Mouse (Mus musculus) myocyte (in vitro differentiated cells): ENCODE data around the gene Cd59a. TPM values are rescaled to one million over a fixed set of nuclear protein-coding genes. Genes with fewer than 3 reads are reported as not detected.
"Not testable (repeated sequence)": the region's sequence is repeated elsewhere in the genome, so short reads cannot be mapped to it uniquely, and the experiment has no call there.

Experiments
- H3K27me3 ChIP-seq: one replicate; pipeline ENCODE4 v1.6.1; 2011; ENCODE audit not compliant: control insufficient read depth, insufficient read depth, insufficient read length
- H3K36me3 ChIP-seq: one replicate; pipeline ENCODE4 v1.6.1; 2011; ENCODE audit not compliant: control insufficient read depth, insufficient read depth
- H3K4me2 ChIP-seq: one replicate; pipeline ENCODE4 v1.6.1; 2011; ENCODE audit warnings: low read depth, control low read depth
- H3K4me3 ChIP-seq: one replicate; pipeline ENCODE4 v1.5.1; 2011; ENCODE audit warnings: mild to moderate bottlenecking, control low read depth, moderate library complexity
- H3K79me2 ChIP-seq: one replicate; pipeline ENCODE4 v1.6.1; 2011; ENCODE audit not compliant: control insufficient read depth, insufficient read depth
- H3ac ChIP-seq: one replicate; pipeline ENCODE4 v1.6.1; 2011; ENCODE audit not compliant: control insufficient read depth, insufficient read length
- CEBPB ChIP-seq: IDR thresholded peaks from 2 replicates; pipeline ENCODE4 v1.6.1; 2011; ENCODE audit warnings: mild to moderate bottlenecking, moderate library complexity; ENCODE audit not compliant: poor library complexity, insufficient read depth, severe bottlenecking
- E2F4 ChIP-seq: IDR thresholded peaks from one replicate; pipeline ENCODE4 v1.6.1; 2011; ENCODE audit warnings: mild to moderate bottlenecking, control low read depth, moderate library complexity; ENCODE audit not compliant: insufficient read depth
- MAX ChIP-seq: IDR thresholded peaks from one replicate; pipeline ENCODE4 v1.6.1; 2011; ENCODE audit warnings: low read depth, mild to moderate bottlenecking, control low read depth
- MYOD1 ChIP-seq, 3 experiments: IDR thresholded peaks; one replicate each; pipeline ENCODE4 v1.6.1; 2011; ENCODE audit warnings: control low read depth in 2 of 3, low read depth in 2 of 3, mild to moderate bottlenecking in 2 of 3, moderate library complexity in 1 of 3; ENCODE audit not compliant: insufficient read length in 2 of 3, control insufficient read depth in 1 of 3
- MYOG ChIP-seq, 3 experiments: IDR thresholded peaks; one replicate each; pipeline ENCODE4 v1.6.1; 2011; ENCODE audit warnings: control low read depth in 2 of 3, low read depth in 2 of 3, mild to moderate bottlenecking in 2 of 3; ENCODE audit not compliant: insufficient read length in 2 of 3, control insufficient read depth in 1 of 3, insufficient read depth in 1 of 3
- POLR2A ChIP-seq: IDR thresholded peaks from one replicate; pipeline ENCODE4 v1.6.1; 2011; ENCODE audit warnings: low read depth, mild to moderate bottlenecking, control low read depth, moderate library complexity; ENCODE audit not compliant: insufficient read length
- POLR2AphosphoS2 ChIP-seq: IDR thresholded peaks from one replicate; pipeline ENCODE4 v1.6.1; 2011; ENCODE audit warnings: low read depth, control low read depth; ENCODE audit not compliant: insufficient read length
- REST ChIP-seq: IDR thresholded peaks from one replicate; pipeline ENCODE4 v1.6.1; 2011; ENCODE audit warnings: mild to moderate bottlenecking, control low read depth, moderate library complexity; ENCODE audit not compliant: insufficient read depth, insufficient read length
- SRF ChIP-seq: IDR thresholded peaks from one replicate; pipeline ENCODE4 v1.6.1; 2011; ENCODE audit warnings: low read depth; ENCODE audit not compliant: control insufficient read depth, insufficient read length
- TCF12 ChIP-seq: IDR thresholded peaks from one replicate; pipeline ENCODE4 v1.6.1; 2011; ENCODE audit warnings: mild to moderate bottlenecking, control low read depth; ENCODE audit not compliant: poor library complexity, insufficient read depth, severe bottlenecking
- TCF3 ChIP-seq: IDR thresholded peaks from one replicate; pipeline ENCODE4 v1.6.1; 2011; ENCODE audit warnings: low read depth, control low read depth; ENCODE audit not compliant: insufficient read length
- USF1 ChIP-seq: IDR thresholded peaks from one replicate; pipeline ENCODE4 v1.6.1; 2011; ENCODE audit warnings: low read depth, mild to moderate bottlenecking, control low read depth, moderate library complexity
- polyA plus RNA-seq: library from polyadenylated mRNA; unstranded; fragments of >200 nt; fragmentation: generic; extraction: Trizol; gene quantifications from one replicate; pipeline ENCODE4 v1.2.1, GENCODE M21; 2012; ENCODE audit warnings: missing spikeins

The Cd59a gene
- polyA plus RNA-seq, 1 experiment, result 12.5 TPM

DNA sequence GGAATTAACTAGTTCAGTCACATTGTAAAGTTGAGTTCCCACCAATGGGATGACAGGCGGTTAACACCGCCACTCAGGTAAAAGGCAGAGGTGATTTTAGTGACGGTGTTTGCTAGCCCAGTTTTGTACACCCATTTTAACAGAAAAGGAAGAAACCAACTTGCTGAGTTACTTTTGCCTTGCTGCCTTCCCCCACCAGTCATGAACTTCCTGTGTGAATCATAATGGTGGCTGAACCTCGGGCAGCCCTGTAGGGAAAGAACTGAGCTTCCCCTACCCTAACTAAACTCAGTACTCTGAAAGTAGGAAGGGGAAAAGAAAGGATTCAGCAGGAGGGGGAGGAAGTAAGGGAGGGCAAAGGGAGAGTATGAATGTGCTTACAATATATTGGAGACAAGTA lies 14.4 kb downstream of the Cd59a start:
- H3ac ChIP-seq, result no peak overlapping the region
- H3K4me3 ChIP-seq, result no peak overlapping the region
- TF ChIP-seq TCF12 (no peak), MAX (no peak), CEBPB (no peak)
- H3K4me2 ChIP-seq, result no peak overlapping the region
- no peaks in the 10 kb centered on the region for H3K27me3 ChIP-seq
- H3K79me2 ChIP-seq, result no peaks in the 10 kb centered on the region
- no peaks in the 10 kb centered on the region for H3K36me3 ChIP-seq

DNA sequence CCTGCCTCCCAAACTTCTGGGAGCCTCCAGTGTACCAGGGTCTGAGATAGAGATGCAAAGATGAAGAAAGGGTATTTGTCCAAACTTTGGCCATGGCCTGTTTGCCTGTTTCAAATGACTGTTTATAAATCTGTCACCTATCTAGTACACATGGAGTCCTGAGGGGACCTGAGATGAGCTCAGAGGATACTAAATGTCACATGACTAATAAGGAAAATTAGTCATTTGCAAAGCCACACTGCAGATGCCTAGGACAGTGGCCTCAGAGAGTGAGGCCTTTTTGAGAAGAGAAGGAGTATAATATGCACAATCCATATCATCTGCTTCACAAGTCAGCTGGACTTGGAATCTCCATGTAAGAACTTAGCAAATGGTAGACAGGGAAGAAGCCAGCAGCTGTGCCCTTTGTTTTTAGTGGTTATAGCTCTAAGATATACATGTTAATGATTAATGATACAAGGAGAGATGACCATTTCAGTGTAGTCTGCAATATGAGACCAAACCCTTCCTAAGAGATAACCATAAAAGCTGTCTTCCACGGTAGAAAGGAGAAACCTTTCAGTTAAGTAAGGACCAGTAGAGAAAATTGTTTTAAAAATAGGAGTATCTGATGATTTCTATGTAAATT lies 15.7 kb downstream of the Cd59a start:
- not testable (repeated sequence) for H3K4me2 ChIP-seq, H3K36me3 ChIP-seq, H3K4me3 ChIP-seq, H3K79me2 ChIP-seq, H3K27me3 ChIP-seq, H3ac ChIP-seq

GRCm38 (mm10) chr2:104113563-104113962 lies 18.0 kb downstream of the Cd59a start:
- not testable (repeated sequence) for H3K4me2 ChIP-seq, H3K27me3 ChIP-seq, H3K4me3 ChIP-seq, H3ac ChIP-seq, H3K36me3 ChIP-seq, H3K79me2 ChIP-seq

- H3ac ChIP-seq, result no peak overlapping the region
- no peak overlapping the region for H3K4me3 ChIP-seq
- H3K27me3 ChIP-seq, result no peaks in the 10 kb centered on the region
- TF ChIP-seq SRF, result no peak
- TF ChIP-seq MYOD1 (IDR thresholded peaks at IDR 0.05; ENCODE audit: control insufficient read depth in 1 of 3, insufficient read length in 2 of 3, low read depth in 2 of 3), result no peak
- no peak for TF ChIP-seq CEBPB
- no peak for TF ChIP-seq POLR2A
- no peak for TF ChIP-seq TCF3
- no peak for TF ChIP-seq E2F4
- no peak for TF ChIP-seq TCF12
- no peak for TF ChIP-seq POLR2AphosphoS2
- TF ChIP-seq MAX, result no peak
- TF ChIP-seq REST, result no peak
- TF ChIP-seq MYOG (IDR thresholded peaks at IDR 0.05; ENCODE audit: control insufficient read depth in 1 of 3, insufficient read depth in 1 of 3, insufficient read length in 2 of 3, low read depth in 2 of 3), result no peak
- no peak for TF ChIP-seq USF1
- H3K4me2 ChIP-seq, result no peak overlapping the region
- no peaks in the 10 kb centered on the region for H3K79me2 ChIP-seq
- H3K36me3 ChIP-seq, result no peaks in the 10 kb centered on the region
Measured at GRCm38 (mm10) chr2:104114898-104115297, 19.3 kb downstream of the Cd59a start.

DNA sequence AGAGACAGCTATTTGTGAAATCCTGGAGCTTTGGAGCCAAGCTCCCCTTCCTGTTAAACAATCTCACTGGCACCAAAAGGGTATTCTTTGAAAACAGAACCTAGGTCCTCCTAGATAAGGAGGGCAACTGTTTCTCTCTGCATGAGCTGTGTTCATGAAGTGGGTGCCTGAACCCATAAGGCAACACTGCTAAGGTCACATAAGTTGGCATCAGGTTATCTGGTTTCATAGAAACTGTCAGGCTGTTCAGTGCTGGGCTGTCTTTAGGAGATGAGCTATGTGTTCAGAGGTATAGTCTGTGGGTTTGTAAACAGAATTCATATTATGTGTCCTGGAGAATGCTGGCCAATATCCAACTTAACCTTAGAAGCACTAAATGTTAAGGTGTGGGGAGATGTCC lies 21.6 kb downstream of the Cd59a start:
- H3K4me2 ChIP-seq, H3K27me3 ChIP-seq, H3K36me3 ChIP-seq, H3K79me2 ChIP-seq, H3ac ChIP-seq, H3K4me3 ChIP-seq: not testable (repeated sequence)

DNA sequence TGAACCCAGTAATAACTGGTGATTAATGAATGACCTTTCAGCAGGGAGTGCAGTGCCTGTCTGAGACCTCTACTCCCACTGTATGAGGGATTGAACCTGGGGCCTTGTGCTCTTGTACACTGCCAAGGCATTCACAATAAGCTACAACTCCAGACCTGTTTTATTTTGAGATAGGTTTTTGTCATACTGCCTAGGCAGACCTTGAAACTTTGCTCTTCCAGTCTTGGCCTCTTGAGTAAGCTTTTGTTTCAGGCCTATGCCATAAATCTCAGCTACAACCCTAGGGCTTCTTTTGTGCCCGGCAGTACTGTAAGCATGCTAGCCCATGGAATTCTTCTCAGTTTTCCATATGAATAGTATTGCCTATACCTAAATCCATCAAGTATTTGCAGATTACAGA lies 23.5 kb downstream of the Cd59a start:
- Histone ChIP-seq H3K79me2 (no peaks in the 10 kb centered on the region), H3K4me2 (no peak overlapping the region), H3K4me3 (no peak overlapping the region), H3K27me3 (no peaks in the 10 kb centered on the region), H3K36me3 (no peaks in the 10 kb centered on the region), H3ac (no peak overlapping the region)
- TF ChIP-seq POLR2AphosphoS2 (no peak), MYOD1 (IDR thresholded peaks at IDR 0.05; ENCODE audit: control insufficient read depth in 1 of 3, insufficient read length in 2 of 3, low read depth in 2 of 3) (no peak), POLR2A (no peak), USF1 (no peak), MAX (no peak), MYOG (IDR thresholded peaks at IDR 0.05; ENCODE audit: control insufficient read depth in 1 of 3, insufficient read depth in 1 of 3, insufficient read length in 2 of 3, low read depth in 2 of 3) (no peak), REST (no peak), SRF (no peak), TCF3 (no peak)
